Mouse (Mus musculus) CD4-positive, CD25-positive, alpha-beta regulatory T cell, adult 2 months (primary cell): ENCODE results near the gene Rnf222.
"Not testable (repeated sequence)": the region's sequence is repeated elsewhere in the genome, so short reads cannot be mapped to it uniquely, and the experiment has no call there.

Experiments used
- DNase-seq: peaks from one replicate; pipeline ENCODE4 v3.0.0-alpha.2; 2012; ENCODE audit warnings: low read depth, low spot score

The Rnf222 gene

DNA sequence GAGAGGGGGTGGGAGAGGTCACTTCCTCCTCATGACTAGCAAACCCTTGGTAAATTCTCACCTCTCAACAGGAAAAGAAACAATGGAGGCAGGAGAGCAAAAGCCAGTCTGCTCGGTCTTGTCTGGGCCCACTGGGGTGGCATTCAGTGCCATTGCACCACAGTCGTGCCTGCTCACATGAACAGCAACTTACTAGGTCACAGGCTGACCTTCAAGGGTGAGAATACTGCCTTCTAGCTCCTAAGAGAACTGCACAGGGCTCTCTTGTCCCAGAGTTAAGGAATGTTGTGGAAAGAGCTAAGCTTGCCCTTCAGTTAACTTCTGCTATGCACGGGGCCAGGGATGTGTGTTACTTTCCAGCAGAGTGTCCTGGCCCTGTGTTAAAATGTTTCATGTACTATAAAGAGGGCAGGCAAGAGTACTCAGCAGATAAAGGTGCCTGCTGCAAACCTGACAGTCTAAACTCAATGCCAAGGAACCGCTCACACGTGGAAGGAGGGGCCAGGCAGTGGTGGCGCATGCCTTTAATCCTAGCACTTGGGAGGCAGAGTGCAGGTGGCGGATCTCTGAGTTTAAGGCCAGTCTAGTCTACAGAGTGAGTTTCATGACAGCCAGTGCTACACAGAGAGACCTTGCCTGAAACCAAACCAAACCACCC is 20.6 kb downstream of the Rnf222 start:
- no peak for DNase-seq

- no peak for DNase-seq
Measured at GRCm38 (mm10) chr11:68911531-68912177, 23.3 kb downstream of the Rnf222 start.

GRCm38 (mm10) chr11:68914566-68914965 is 26.2 kb downstream of the Rnf222 start:
- DNase-seq = no peak

GRCm38 (mm10) chr11:68923191-68923590 is 34.8 kb downstream of the Rnf222 start:
- no peak for DNase-seq

DNA sequence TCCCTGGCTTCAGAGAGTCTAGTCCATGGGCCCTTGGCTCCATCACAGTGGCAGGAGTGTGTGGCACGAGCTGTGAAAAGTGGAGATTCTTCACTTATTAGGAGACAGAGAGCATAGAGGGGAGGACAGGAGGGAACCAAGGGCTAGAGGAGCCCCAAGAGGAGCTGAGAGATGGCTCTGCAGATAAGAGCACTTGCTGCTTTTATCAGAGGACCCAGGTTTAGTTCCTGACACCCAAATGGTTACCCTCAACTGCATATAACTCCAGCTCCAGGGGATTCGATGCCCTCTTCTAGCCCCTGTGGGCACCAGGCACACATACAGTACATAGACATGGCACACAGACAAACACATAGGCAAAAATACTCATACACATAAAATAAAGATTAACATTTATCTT is 36.4 kb downstream of the Rnf222 start:
- no peak for DNase-seq

DNA sequence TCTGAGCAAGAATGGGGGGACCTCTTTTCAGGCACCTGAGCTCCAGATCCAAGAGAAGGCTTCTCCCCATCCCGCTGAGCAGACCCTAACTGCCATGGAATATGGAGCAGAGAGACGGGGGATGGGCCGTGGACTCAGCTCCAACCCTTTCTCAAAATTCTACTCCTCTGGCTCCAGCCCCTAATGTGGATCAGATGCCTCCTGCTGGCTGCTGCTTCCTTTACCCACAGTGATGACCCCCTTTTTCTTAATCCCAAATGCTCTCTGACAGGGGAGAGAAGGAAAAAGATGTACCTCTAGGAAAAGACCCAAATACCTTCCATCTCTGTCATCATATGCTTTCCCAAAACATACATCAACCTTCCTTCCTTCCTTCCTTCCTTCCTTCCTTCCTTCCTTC is 38.6 kb downstream of the Rnf222 start, which contains the start of gene Odf4:
Gene Odf4, minus strand, starts transcription at position 101 of the 400 bp plus-strand sequence.
- DNase-seq = no peak

DNA sequence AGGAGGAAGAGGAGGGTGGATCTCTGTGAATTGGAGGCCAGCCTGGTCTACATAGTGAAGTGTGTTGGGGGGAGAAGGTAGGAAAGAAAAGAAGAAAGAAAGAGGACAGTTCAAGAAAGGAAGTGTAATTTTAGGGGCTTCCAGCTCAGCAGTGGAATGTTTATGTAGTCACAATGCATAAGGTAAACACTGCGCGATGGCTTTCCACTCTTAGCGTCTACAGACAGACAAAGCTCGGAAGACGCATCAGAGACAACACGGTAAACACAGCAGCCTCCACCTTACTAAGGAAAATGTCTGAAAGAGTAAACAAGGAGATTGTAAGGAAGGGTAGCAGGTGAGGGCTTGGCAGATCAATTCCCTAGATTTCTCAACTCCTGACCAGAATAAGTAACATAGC is 41.6 kb downstream of the Rnf222 start:
- no peak for DNase-seq

DNA sequence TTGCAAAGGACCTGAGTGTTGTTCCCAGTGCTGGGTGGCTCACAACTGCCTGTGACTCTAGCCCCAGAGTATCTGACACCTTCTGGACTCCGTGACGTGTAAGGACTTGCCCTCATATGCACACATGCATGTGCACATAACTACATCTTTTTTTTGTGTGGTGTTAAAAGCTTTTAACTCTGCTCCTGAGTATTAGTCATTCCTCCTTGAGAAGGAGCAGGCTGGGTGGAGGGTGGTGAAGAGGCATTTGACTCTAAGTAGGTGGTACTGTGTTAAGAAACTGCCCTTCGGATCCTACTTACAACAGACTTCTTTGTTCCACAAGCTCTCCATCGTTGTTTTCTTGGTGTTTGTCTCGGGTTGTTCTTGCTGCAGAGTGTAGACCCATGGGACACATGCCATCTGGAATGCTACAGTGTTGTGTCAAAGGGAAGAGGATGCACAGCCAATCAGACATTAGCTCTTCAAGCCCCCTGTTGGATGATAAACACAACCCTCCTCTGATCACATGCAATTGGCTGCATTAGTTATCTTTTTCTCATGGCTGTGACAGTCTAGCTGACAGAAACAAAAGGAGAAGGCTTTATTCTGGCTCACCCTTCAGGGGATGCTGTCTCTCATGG is 45.6 kb downstream of the Rnf222 start:
- no peak for DNase-seq

DNA sequence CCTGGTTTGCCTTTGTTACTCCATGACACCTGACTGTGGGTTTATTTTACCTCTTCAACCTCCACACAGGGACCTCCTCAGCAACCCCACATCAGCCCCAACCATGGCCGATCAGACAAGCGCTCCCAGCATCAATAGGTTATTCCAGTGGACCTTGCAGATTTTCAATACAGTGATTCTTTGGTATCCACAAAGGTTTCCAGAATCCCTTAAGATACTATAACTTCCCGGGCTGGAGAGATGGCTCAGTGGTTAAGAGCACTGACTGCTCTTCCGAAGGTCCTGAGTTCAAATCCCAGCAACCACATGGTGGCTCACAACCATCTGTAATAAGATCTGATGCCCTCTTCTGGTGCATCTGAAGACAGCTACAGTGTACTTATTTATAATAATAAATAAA is 48.6 kb downstream of the Rnf222 start:
- DNase-seq = not testable (repeated sequence)

- peak; percentile 89 for DNase-seq
Measured at GRCm38 (mm10) chr11:68939451-68940304, 51.3 kb downstream of the Rnf222 start.

GRCm38 (mm10) chr11:68940516-68940915 is 52.2 kb downstream of the Rnf222 start:
- DNase-seq = no peak

DNA sequence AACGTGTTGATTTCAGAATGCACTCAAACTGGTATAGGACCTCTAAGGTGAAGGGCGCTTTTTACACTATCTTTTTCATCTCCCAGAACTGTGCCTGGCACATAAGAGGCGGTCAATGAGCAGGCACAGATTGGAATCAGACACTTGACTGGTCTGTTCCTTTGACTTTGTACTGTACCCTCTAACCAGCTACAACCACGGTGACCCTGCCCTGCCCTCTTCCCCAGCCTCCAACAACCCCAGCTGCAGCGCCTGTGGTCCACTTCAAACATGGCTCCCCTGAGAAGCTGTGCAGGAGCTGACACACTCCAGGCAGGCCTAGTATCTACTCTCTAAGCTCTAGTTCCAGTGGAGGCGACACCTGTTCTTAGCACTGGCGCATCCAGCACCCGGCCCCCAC is 54.4 kb downstream of the Rnf222 start:
- DNase-seq = no peak

DNA sequence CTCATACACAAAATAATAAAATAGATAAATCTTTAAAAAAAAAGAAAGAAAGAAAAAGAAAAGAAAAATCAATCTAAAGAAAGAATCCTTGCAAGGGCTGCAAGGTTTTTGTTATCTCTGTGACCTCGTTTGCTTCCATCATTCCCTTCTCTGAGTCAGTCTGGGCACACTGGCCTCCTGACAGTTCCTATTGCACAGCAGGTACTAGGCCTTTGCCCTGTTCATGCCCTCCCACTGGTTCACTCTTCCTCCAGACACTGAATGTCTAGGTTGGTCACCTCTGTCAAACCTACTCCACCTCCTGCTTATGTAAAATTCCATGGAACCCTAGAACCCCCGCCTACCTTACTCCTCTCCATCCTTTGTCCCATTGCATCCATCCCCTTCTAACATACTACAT is 56.9 kb downstream of the Rnf222 start:
- no peak for DNase-seq
